Mouse (Mus musculus) MEL (cell line): ENCODE data around the gene Hist1h2bc. TPM values are rescaled to one million over a fixed set of nuclear protein-coding genes. Genes with fewer than 3 reads are reported as not detected.

Experiments
- DNase-seq: peaks from one replicate; pipeline ENCODE4 v3.0.0; 2011; ENCODE audit warnings: low read depth, low spot score
- H3K27ac ChIP-seq: 2 replicates; pipeline ENCODE4 v1.5.1; 2012; ENCODE audit warnings: low read depth, mild to moderate bottlenecking, control low read depth, low read length, moderate library complexity; ENCODE audit not compliant: control insufficient read depth
- H3K27me3 ChIP-seq, 2 experiments: fragments of 150-350 bp in 1 of 2; sonication (generic) in 1 of 2; 2 replicates each; pipeline ENCODE4 v1.6.1; 2012; ENCODE audit warnings: low read length in 2 of 2, mild to moderate bottlenecking in 2 of 2, improper control_type of control experiment in 1 of 2, moderate library complexity in 1 of 2; ENCODE audit not compliant: insufficient read depth in 2 of 2, control insufficient read depth in 1 of 2
- H3K36me3 ChIP-seq, 2 experiments: 2 replicates each; pipeline ENCODE4 v1.6.1; 2012 to 2014; ENCODE audit warnings: low read length in 2 of 2, improper control_type of control experiment in 1 of 2, inconsistent platforms in 1 of 2, mild to moderate bottlenecking in 1 of 2; ENCODE audit not compliant: insufficient read depth in 2 of 2, control insufficient read depth in 1 of 2
- H3K4me1 ChIP-seq, 2 experiments: fragments of 150-350 bp in 1 of 2; sonication (generic) in 1 of 2; 2 replicates each; pipeline ENCODE4 v1.6.1; 2012; ENCODE audit warnings: low read length in 2 of 2, improper control_type of control experiment in 1 of 2, mild to moderate bottlenecking in 1 of 2; ENCODE audit not compliant: insufficient read depth in 2 of 2, control insufficient read depth in 1 of 2
- H3K4me3 ChIP-seq, 2 experiments: fragments of 150-350 bp in 1 of 2; sonication (generic) in 1 of 2; 2 replicates each; pipeline ENCODE4 v1.5.1; 2012; ENCODE audit warnings: low read depth in 2 of 2, low read length in 2 of 2, mild to moderate bottlenecking in 2 of 2, moderate library complexity in 2 of 2, control low read depth in 1 of 2, improper control_type of control experiment in 1 of 2; ENCODE audit not compliant: control insufficient read depth in 1 of 2, insufficient read depth in 1 of 2
- H3K79me2 ChIP-seq: 2 replicates; pipeline ENCODE4 v1.6.1; 2012; ENCODE audit warnings: mild to moderate bottlenecking, low read length, moderate library complexity; ENCODE audit not compliant: control insufficient read depth, poor library complexity, insufficient read depth
- H3K9ac ChIP-seq: 2 replicates; pipeline ENCODE4 v1.6.1; 2012; ENCODE audit warnings: low read depth, mild to moderate bottlenecking, control low read depth, low read length, moderate library complexity; ENCODE audit not compliant: control insufficient read depth, poor library complexity, severe bottlenecking
- H3K9me3 ChIP-seq: fragments of 150-350 bp; sonication (generic); replicated peaks from 2 replicates; pipeline ENCODE4 v1.6.1; 2012; ENCODE audit warnings: mild to moderate bottlenecking, low read length, improper control_type of control experiment, moderate library complexity; ENCODE audit not compliant: insufficient read depth
- ETS1 ChIP-seq: IDR thresholded peaks from 2 replicates; pipeline ENCODE4 v1.6.1; 2012; ENCODE audit warnings: low read depth, mild to moderate bottlenecking, inconsistent platforms, low read length, improper control_type of control experiment, moderate library complexity
- GATA1 ChIP-seq: IDR thresholded peaks from 2 replicates; pipeline ENCODE4 v1.6.1; 2011; ENCODE audit warnings: low read depth, low read length, improper control_type of control experiment
- JUND ChIP-seq: IDR thresholded peaks from 2 replicates; pipeline ENCODE4 v1.6.1; 2011; ENCODE audit warnings: low read depth, mild to moderate bottlenecking, improper control_type of control experiment, low read length
- MAZ ChIP-seq: IDR thresholded peaks from 2 replicates; pipeline ENCODE4 v1.6.1; 2012; ENCODE audit warnings: low read depth, mild to moderate bottlenecking, inconsistent platforms, low read length, improper control_type of control experiment
- MEF2A ChIP-seq: IDR thresholded peaks from 2 replicates; pipeline ENCODE4 v1.6.1; 2014; ENCODE audit warnings: low read depth, mild to moderate bottlenecking, inconsistent platforms, low read length, improper control_type of control experiment; ENCODE audit not compliant: poor library complexity, insufficient replicate concordance, severe bottlenecking; ENCODE audit errors: extremely low read depth
- MXI1 ChIP-seq: IDR thresholded peaks from 2 replicates; pipeline ENCODE4 v1.6.1; 2011; ENCODE audit warnings: mild to moderate bottlenecking, low read depth, low read length, improper control_type of control experiment
- POLR2AphosphoS2 ChIP-seq: IDR thresholded peaks from 2 replicates; pipeline ENCODE4 v1.6.1; 2011; ENCODE audit warnings: low read length, improper control_type of control experiment
- POLR2AphosphoS5 ChIP-seq: IDR thresholded peaks from 2 replicates; pipeline ENCODE4 v1.6.1; 2012; ENCODE audit warnings: low read depth, borderline replicate concordance, mild to moderate bottlenecking, inconsistent platforms, low read length, moderate library complexity, mixed read lengths
- RAD21 ChIP-seq: IDR thresholded peaks from 2 replicates; pipeline ENCODE4 v1.6.1; 2011; ENCODE audit warnings: mild to moderate bottlenecking, low read depth, low read length, improper control_type of control experiment
- RCOR1 ChIP-seq: IDR thresholded peaks from 2 replicates; pipeline ENCODE4 v1.6.1; 2012; ENCODE audit warnings: low read depth, mild to moderate bottlenecking, inconsistent platforms, low read length, improper control_type of control experiment
- TBP ChIP-seq: IDR thresholded peaks from 2 replicates; pipeline ENCODE4 v1.8.0; 2011; ENCODE audit warnings: low read depth, low read length, improper control_type of control experiment
- ZMIZ1 ChIP-seq: IDR thresholded peaks from 2 replicates; pipeline ENCODE4 v1.6.1; 2012; ENCODE audit warnings: low read depth, mild to moderate bottlenecking, inconsistent platforms, low read length, improper control_type of control experiment, moderate library complexity
- polyA plus RNA-seq, 2 experiments: library from polyadenylated mRNA; stranded (reverse) in 1 of 2; unstranded in 1 of 2; fragments of >175 nt in 1 of 2; fragments of >200 nt in 1 of 2; gene quantifications; 2 replicates each; pipeline versions ENCODE4 v1.2.1 to v1.2.4; 2012; ENCODE audit warnings: low replicate concordance in 2 of 2, low read depth in 1 of 2; ENCODE audit not compliant: insufficient read length in 2 of 2, insufficient read depth in 1 of 2, missing spikeins in 1 of 2
- total RNA-seq: library from RNA; depleted of rRNA; stranded (reverse); fragments of 300-350 nt; gene quantifications from 2 replicates; pipeline ENCODE4 v1.2.3, GENCODE M21; 2012

Gene Hist1h2bc
- total and polyA plus RNA-seq, 3 experiments: 3.1 to 694 TPM; not detected in 1

DNA sequence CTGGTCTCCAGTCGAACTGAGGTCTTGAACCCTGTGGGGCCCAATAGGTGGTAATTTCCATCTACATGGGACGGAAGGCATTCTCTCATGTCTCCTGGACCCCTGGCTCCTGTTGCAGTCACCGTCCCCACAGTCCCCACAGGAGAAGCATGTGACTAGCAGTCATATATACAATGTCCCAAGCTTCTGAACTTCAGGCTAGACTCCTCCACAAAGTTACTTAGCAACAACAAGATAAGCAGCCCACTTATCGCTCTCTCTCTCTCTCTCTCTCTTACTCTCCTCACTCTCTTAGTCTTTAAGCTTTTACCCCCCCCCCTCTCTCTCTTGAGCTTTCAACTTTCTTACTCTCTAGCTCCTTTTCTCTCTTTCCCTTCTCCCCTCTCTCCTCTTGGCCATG, 40.2 kb downstream of the Hist1h2bc start (continued):
- TF ChIP-seq MEF2A (no peak), JUND (peak; percentile 99), GATA1 (peak; percentile 97), RCOR1 (peak; percentile 79), MAZ (peak; percentile 74; the same call in 1 of the 2 replicates)
- TF ChIP-seq, all 39 proteins: peak for 13

DNA sequence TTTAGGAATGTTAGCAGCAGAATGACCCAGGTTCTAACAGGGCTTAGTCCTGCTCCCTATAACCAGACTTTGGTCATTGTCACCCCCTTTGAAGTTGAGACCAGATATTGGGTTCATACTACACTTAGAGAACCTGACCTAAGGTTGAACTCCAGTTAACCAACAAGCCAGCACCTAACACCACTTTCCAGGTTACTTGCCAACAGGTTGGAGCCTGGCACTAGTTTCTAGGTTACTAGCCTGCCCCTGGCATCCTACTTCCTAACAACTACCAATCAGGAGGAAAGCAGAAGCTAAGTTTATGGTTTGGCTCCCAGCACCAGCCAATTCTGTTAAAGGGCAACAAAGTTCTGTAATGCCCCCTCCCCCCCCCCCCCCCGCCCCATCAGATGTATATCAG, 41.2 kb downstream of the Hist1h2bc start:
- no peak for TF ChIP-seq TBP
- no peak for TF ChIP-seq MAZ
- 0 out of 2 replicates have a peak, but pooled peaks have one; percentile 3 for TF ChIP-seq ETS1
- no peak for TF ChIP-seq POLR2AphosphoS5
- no peak for TF ChIP-seq RAD21
- no peak for TF ChIP-seq ZMIZ1
- TF ChIP-seq, all 39 proteins: peak for 1
- Histone ChIP-seq H3K9me3 (no peaks in the 10 kb centered on the region), H3K79me2 (no peaks in the 10 kb centered on the region), H3K36me3 (peaks cover 0 to 15% of the 10 kb centered on the region in 2 experiments; a peak in 2 of 4 replicates), H3K4me1 (peaks cover 7 to 23% of the 10 kb centered on the region in 2 experiments), H3K9ac (no peak overlapping the region; the same call in 1 of the 2 replicates), H3K27ac (no peak overlapping the region), H3K27me3 (no peaks in the 10 kb centered on the region), H3K4me3 (no peak overlapping the region)
- DNase-seq: peak; percentile 36

DNA sequence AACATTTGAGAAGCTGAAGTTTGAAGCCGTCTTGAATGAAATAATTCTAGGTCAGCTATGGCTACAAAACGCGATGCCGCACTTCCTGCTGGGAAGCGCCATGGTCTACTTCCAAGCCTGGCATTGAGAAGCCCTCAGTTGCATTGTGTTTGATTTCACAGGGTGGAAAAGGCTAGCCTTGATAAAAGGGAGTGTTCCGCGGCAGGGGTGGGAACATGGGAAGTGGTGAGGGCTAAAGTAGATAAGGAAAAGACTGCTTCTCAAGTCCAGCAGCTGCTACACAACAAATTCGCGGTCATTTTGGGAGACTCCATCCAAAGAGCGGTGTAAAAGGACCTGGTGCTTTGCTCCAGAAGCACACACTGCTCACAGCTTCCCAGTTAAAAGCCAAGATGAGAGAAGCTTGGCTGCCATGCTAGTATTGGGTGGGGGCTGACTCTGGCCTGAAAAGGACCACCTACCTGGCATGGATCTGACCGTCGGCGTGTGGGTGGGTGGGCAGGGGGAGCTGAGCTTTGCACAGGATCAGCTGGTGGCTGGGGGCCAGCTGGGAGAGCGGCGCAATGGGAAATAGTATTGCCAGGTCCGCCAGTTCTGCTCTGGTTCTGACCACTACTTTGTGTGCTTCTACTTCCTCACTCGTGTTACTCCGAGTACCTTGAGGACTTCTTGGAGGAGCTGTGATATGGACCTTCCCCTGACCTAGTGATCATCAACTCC, 44.6 kb downstream of the Hist1h2bc start:
- Histone ChIP-seq H3K4me3 (no peak overlapping the region), H3K79me2 (no peaks in the 10 kb centered on the region), H3K9me3 (no peaks in the 10 kb centered on the region), H3K9ac (no peak overlapping the region), H3K27me3 (no peaks in the 10 kb centered on the region), H3K4me1 (peaks cover 7 to 14% of the 10 kb centered on the region in 2 experiments), H3K36me3 (peaks cover 0 to 14% of the 10 kb centered on the region in 2 experiments; a peak in 2 of 4 replicates), H3K27ac (no peak overlapping the region)
- DNase-seq: no peak
- TF ChIP-seq MXI1 (no peak), RCOR1 (no peak), POLR2AphosphoS2 (no peak)
